Mouse (Mus musculus) thymus, postnatal 14 days (tissue): ENCODE measurements around the gene Ccdc9.
"Not testable (repeated sequence)": the region's sequence is repeated elsewhere in the genome, so short reads cannot be mapped to it uniquely, and the experiment has no call there.

ENCODE experiments used
- DNase-seq: peaks from one replicate; pipeline ENCODE4 v3.0.0; 2021

Ccdc9 gene

GRCm38 (mm10) chr7:16308093-16308492 is 21.5 kb upstream of the Ccdc9 start, which contains the start of gene Bbc3:
Gene Bbc3 (plus strand): TSS chr7:16308393.
- not testable (repeated sequence) for DNase-seq

DNA sequence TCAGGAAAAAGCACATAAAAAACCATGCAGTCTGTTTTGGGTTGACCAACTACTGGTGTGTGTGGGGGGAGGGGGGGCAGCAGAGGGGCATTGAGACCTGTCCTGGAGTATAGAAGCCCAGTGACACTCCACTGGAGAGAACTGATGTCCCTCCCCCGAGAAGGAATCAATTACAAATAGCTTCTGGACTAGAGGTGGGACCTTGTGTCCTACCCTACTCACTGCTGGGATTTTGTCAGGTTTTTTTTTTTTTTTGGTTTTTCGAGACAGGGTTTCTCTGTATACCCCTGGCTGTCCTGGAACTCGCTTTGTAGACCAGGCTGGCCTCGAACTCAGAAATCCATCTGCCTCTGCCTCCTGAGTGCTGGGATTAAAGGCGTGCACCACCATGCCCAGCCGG is 20.5 kb upstream of the Ccdc9 start:
- not testable (repeated sequence) for DNase-seq

DNA sequence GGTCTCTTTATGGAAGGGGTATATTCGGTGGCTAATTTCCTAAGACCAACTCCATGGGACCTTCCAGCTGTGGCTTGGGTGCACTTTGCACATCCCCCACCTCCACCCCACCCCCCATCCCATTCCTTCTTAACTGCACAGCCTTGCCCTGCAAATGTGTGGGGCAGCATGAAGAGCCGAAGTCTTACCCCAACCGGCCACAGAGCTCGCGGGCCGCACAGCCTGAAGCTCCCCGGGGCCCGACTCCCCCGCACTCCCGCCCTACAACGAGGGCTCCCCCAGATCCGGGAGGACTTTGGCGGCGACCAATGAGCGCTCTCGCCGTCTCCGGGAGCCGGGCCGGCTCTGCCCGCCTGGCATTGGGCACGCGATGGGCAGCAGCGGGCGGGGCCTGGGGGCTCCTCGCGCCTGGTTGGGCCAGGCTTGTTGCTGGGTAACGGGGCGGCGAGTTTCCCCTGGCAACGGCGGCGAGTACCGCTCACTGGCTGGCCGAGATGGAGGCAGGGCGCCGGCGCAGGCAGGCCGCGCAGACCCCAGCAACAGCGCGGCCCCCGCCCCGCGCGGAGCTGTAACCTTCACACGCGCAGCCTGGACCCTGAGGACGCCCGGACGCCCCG is 12.9 kb upstream of the Ccdc9 start:
- peak; percentile 70 for DNase-seq

GRCm38 (mm10) chr7:16298927-16299326 is 12.3 kb upstream of the Ccdc9 start:
- DNase-seq = no peak

DNA sequence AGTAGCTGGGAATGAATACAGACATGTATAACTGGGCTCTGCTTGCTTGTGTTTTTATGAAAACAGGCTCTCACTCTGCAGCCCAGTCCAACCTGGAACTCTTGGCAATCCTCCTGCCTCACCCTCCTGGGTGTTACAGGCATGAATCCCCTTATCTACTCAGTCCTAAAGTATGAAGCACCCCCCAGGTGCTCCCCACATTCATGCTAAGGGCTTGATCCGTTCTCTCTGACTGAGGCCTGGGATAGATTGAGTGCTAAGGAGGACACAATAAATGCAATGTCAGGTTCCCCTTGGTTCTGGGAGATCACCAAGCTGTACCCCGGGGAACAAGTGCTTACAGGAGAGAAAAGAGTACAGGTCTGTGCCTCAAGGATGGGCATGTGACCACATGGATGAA is 11.0 kb upstream of the Ccdc9 start:
- no peak for DNase-seq

DNA sequence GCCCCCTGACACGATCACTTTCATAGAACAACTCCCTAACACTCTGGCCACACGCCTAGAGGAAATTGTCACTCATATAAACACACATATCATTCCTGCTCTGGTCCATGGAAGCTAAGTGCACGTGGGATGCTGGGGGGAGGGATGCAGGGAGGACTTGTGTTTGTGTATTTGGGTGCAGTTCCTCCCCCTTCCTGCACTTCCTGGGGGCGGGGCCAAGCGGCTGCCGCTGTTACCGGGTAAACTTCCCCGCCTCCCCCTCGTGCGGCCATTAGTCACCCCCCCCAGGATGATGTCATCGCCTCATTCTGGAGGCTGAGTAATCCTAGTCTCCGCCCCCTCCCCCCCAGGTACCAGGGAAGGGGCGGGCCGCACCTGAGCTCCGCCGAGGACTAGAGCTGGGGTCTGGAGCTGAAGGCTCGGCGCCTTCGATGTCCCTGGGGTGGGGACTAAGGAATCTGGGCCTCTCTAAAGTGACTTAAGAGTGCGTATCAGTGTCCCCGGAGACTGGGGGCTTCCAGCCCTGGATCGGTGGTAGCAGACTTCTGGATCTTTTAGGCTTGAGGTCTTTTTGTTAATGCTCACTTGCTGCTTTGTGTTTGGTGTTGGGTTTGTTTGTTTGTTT is 10.3 kb upstream of the Ccdc9 start:
- DNase-seq = peak; percentile 93

DNA sequence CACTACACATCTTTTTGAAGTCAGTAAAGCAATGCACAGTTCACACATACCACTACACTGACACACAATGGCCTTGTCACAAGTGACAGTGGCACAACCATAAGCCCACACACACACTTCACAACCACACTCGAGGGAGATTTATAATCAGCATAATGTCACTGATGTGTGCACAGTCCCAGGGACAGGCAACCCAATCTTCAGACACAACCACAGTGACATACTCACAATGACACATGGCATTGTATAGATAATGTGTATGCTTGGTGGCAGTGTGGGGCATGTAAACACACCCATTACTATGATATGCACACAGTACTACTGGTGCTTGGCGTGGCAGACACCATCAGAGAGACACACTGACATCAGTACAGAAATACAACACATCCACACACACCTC is 9.6 kb upstream of the Ccdc9 start:
- peak; percentile 4 for DNase-seq

- DNase-seq = peak; percentile 87
Observed at GRCm38 (mm10) chr7:16295321-16295900, 8.8 kb upstream of the Ccdc9 start.

DNA sequence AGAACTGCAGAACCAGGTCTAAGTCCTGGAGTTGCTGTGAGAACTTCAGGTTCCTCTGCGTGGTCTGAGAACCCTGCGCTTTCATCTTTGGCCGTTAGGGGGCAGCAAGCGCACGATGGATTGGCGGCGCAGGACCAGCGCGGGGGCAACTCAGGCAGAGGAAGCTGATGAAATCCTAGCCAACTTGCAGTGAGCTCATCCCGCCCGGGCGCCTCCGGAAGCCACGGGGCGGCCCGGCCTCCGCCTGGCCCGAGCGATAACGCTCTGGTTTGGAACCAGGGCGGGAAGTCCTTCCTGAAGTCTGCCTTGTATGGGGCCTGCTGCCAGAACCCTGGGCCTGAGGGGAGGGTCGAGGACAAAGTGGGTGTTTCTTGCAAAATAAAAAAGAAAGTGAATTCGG is 8.2 kb upstream of the Ccdc9 start:
- peak; percentile 96 for DNase-seq

DNA sequence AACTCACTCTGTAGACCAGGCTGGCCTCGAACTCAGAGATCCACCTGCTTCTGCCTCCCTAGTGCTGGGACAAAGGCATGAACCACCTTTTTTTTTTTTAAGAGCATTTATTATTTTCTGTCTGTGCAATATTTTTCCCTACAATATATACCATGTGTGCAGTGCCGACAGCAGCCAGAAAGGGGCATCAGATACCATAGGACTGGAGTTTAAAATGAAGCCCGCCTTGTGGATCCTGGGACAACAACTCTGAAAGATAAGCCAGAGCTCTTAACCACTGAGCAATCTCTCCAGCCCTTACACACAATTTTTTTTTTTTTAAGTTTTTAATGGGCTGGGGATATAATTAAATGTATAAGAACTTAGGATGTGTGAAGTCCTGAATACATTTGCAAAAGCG is 7.8 kb upstream of the Ccdc9 start:
- DNase-seq = peak; percentile 63

DNA sequence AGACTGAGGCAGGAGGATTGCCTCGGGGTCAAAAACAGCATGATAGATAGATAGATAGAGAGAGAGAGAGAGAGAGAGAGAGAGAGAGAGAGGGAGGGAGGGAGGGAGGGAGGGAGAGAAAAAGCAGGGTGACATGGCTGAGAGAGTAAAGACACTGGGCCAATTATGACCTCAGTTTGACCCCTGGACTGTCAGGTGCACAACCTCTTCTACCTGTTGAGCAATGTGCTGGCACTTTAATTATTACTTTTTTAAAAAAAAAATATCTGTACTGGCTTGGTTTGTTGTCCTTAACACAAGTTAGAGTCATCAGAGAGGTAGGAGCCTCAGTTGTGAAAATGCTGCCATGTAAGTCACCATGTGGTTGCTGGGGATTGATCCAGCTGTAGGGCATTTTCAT is 1.2 kb upstream of the Ccdc9 start:
- no peak for DNase-seq

DNA sequence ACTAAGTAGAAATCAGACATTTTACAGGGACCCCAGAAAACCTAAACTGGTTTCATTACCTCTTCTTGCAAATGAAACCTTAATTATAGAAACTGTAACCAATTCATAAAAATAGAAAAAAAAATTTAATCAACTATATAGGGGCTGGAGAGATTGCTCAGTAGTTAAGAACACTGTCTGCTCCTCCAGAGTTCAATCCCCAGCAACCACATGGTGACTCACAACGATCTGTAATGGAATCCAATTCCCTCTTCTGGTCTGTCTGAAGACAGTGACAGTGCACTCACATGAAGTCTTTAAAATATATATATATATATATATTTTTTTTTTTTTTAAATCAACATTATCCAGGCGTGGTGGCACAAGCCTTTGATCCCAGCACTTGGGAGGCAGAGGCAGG is 421 bp upstream of the Ccdc9 start:
- DNase-seq = no peak

DNA sequence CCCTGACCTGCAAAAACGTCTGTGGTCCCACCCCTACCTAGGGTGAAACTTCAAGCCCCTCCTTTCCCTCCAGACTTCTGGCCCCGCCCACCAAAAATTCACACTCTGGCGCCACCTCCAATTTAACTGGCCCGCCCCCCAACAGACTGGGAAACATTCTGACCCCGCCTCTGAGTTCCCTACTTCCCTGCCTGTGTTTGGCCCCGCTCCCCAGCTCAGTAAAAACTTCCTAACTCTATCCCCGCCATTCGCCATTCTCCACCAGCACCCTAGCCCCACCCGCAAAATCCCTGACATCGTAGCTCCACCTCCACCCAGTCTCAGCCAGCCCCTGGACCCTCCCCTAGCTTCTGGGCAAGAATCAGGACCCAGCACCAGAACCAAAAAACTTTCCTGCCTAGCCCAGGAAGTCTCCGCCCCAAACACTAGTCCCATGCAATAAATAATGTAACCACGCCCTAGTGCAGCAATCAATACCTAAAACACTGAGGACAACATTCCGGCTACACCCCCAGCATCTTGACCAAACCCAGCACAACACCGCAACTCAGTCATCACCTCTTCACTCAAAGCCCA is 1.1 kb downstream of the Ccdc9 start:
- DNase-seq = peak; percentile 72

DNA sequence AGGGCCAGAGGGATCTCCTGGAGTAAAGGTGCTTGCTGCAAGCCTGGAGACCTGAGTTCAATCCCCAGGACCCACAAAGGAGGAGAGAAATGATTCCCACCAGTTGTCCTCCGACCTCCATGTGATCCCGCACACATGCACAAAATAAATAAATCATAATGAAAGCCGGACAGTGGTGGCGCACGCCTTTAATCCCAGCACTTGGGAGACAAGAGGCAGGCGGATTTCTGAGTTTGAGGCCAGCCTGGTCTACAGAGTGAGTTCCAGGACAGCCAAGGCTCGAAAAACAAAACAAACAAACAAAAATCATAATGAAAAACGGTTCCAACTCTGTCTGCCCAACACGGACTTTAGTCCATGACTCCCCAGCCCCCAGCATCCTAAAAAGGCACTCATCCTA is 1.7 kb downstream of the Ccdc9 start:
- no peak for DNase-seq

DNA sequence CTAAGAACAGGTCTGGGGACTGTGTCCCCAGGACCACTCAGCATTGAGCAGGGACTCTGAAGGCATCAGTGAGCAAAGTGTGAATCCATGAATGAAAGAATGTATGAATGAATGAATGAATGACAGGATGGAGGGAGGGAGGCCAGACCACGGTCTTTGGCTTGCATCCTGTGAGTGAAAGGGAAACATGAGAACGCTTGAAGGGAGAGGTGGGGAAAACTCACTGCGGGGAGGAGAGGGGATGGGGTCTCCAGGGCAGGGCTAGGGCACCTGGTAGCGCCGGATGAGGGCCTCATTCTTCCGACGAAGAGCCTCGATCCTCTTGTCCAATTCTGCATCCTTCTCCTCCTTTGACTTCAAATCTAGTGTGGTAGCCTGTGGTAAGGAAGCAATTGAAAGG is 2.6 kb downstream of the Ccdc9 start:
- DNase-seq = no peak

DNA sequence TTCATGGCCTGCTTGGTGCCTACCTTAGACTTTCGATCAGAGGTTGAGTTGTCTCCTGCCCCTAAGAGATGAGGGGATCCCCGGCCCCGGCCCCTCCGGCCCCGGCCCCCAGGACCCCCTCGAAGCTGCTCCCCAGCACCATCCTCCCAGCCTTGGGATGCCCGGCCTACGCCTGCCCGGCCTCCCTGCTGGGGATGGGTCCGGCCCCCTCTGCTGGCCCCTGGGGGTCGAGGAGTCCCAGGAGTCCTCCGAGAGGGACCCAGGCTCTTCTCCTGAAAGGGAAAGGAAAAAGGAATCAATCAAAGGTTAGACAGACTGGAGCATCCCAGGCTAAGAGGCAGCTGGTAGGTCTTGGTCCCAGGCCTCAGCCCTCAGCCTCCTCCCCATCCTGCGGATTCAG is 4.3 kb downstream of the Ccdc9 start:
- no peak for DNase-seq

- no peak for DNase-seq
Observed at GRCm38 (mm10) chr7:16280721-16281120, 5.9 kb downstream of the Ccdc9 start.

DNA sequence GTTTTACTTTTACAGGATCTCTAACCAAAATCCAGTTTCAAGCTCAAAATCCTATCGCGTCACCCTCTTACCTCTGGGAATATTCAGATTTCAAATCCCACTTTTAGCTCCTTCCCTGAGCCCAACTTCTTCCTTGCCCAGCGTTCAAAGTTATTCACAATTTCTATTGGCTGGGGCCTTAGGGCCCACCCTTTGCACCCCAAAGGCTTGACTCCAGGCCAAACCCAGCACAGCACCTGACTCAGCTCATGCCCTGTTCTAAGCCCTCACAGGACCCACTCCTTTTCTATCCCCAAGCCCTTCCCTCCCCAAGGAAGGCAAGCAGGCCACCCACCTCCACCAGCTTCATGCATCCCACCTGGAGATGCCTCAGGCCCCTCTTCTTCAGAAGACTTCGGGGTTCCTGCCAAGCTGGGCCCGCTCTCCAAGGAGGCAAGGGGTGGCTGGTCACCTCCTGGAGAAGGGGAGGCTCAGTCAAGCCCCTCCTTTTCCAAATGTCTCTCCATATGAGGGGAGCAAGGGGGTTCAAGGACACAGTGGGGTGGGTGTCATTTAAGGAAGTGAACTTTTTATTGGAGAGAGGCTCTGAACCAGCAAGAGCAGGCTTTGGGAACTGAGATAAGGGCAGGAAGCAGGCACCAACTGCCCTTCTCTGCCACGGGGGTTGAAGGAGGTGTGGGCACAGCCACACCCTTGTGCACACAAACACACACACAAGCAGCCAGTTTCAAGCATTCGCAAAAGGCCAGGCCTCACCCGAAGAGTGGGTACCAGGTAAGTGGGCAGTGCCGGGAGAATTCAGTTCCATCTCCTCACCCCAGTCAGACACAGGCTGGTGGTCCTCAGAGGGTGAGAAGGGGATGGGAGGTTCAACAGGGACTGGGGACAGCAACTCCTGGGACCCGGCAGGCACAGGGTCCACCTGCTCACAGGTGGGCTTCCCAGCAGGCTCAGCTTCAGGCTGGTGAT is 11.4 kb downstream of the Ccdc9 start:
- DNase-seq = no peak

DNA sequence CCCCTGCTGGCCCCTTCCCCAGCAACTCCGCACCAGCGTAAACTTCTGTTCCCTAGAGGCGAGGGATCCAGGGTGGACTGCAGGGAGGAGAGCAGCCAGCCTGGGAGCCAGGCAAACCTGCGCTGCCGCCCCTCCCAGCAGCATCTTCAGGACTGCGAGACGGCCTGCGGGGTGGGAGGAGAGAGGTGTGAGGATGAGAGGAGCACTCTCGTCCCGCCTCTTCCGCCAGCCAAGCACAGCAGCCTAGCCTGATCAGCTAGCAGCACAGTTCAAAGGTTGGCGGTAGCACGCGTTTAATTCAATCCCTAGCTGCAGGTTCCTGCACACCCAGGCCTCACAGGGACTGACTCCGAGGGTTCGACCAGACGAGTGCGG is 12.8 kb downstream of the Ccdc9 start:
- peak; percentile 88 for DNase-seq

DNA sequence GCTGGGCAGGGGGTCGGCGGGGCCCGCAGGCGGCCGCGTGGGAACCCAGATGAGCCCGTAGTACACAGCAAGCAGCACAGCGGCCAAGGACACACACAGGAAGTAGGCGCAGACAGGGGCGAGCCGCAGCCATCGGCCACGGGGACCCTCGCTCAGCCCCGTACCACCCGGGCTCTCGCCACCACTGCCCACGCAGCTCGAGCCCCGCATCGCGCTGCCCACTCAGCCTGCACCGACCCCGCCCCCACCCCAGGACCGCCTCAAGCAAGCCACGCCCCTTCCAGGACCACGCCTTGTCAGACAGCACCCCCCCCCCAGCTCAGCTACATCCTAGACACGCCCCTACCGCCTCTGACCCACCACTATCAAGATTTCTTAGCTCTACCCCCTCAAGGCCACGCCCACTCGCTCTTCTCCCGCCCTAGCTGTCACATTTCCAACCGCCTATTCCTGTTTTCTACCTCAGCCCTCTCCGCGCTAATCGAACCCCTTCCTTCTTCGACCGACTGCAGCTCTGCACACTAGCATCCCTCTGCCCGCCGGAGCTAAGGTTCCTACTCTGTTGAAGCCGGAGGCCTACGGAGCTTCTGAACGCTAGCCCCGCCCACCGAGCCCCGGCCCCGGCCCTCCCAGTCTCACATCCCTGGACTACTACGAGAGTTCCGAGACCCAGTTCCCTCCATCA is 13.4 kb downstream of the Ccdc9 start, which contains the start of gene Inafm1:
Inafm1 (minus strand) TSS at position 537 of the 685 bp plus-strand sequence.
- DNase-seq = peak; percentile 91

DNA sequence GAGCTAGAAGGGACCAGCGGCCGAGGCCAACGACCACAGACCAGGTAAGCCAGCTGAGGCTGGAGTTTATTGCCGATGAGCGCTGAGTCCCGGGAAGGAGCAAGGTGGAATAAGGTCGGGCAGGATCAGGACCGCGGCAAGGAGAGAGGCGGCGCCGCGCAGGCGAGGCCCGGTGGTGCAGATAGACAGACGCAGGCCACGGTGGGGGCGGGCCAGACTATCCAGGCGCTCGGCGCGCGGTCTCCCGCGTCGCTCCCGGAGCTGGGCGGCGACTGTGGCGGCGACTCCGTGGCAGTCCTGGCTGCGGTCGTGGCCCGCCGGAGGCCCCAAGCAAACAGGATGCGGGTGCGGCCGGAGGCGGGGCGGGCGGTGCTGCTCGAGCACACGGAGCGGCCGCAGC is 13.9 kb downstream of the Ccdc9 start:
- DNase-seq = peak; percentile 68

DNA sequence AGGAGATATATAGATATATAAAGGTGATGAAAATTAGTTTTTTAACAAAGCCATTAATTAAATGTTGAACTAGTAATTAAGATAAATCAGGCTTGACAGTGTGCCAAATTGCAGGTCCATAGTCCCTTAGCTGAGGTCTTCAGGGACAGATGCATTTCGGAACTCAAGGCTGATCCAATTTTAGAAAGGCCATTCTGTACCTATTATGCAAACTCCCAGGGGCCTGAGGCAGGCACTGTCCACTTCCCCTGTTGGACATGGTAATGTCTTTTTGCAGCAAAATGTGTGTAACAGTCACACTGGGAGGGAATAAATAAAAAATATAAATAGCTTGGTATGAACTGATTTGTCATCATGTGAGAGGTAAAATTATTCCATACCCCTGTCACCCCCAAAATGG is 15.5 kb downstream of the Ccdc9 start:
- DNase-seq = no peak
